In the genomic region with DNA sequence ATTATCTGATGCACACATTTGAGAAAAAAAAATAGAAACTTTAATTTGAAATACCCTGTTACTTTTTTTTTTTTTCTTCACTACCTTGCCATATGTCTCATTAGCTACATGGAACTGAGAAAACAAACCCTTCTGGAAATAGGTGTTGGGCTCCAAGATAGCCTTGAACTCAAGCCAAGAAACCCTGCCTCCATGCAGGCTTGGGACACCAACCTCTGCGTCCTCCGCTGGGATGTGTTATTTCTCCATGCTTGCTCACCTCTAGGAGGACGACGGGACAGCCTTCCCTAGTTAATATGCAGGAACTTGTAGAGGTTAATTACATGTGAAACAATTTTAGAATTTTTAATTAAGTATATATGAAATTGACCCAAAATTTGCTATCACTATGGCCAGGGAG, we compare ENCODE assay signal across 16 mouse cellular contexts.
"Had no signal": no experiment of that assay in that cellular context is flagged by ENCODE, and none has a peak within 500 bp of the region (broad histone marks: within the 10 kb centered on the region; RNA-seq: fewer than 3 reads in every experiment).

No protein-coding gene starts in this region.

- ATAC-seq: midbrain, embryonic 15.5 days had no signal

- DNase-seq: kidney, postnatal 25 days; layer of hippocampus, adult 9-11 months; liver, embryonic 13.5 days; liver, postnatal 0 days; lung, postnatal 14 days; right cerebral cortex, postnatal 14 days; thymus, adult 2 months; thymus, postnatal 25 days had no signal

- H3K9ac ChIP-seq: liver, embryonic 13.5 days; liver, postnatal 0 days; lung, embryonic 15.5 days; midbrain, embryonic 15.5 days; neural tube, embryonic 12.5 days; stomach, embryonic 15.5 days had no signal

- H3K36me3 ChIP-seq: limb, embryonic 10.5 days; liver, embryonic 13.5 days; lung, embryonic 15.5 days; midbrain, embryonic 15.5 days; neural tube, embryonic 12.5 days; stomach, embryonic 15.5 days had no signal

- H3K4me1 ChIP-seq: limb, embryonic 10.5 days; liver, embryonic 13.5 days; lung, embryonic 15.5 days; midbrain, embryonic 15.5 days; neural tube, embryonic 12.5 days; stomach, embryonic 15.5 days had no signal

- H3K27me3 ChIP-seq: liver, embryonic 13.5 days; lung, embryonic 15.5 days; megakaryocyte, embryonic 14.5 days; midbrain, embryonic 15.5 days; neural tube, embryonic 12.5 days; stomach, embryonic 15.5 days had no signal

- H3K4me2 ChIP-seq: liver, embryonic 13.5 days; lung, embryonic 15.5 days; midbrain, embryonic 11.5 days; midbrain, embryonic 15.5 days; neural tube, embryonic 12.5 days; stomach, embryonic 15.5 days had no signal

- H3K9me3 ChIP-seq: limb, embryonic 10.5 days; liver, embryonic 13.5 days; lung, embryonic 15.5 days; megakaryocyte, embryonic 14.5 days; midbrain, embryonic 15.5 days; neural tube, embryonic 12.5 days; stomach, embryonic 15.5 days had no signal

- H3K27ac ChIP-seq: limb, embryonic 10.5 days; liver, embryonic 13.5 days; lung, embryonic 15.5 days; macrophage; midbrain, embryonic 15.5 days; neural tube, embryonic 12.5 days; stomach, embryonic 15.5 days had no signal

- H3K4me3 ChIP-seq: limb, embryonic 10.5 days; liver, embryonic 13.5 days; lung, embryonic 15.5 days; megakaryocyte, embryonic 14.5 days; midbrain, embryonic 15.5 days; neural tube, embryonic 12.5 days; stomach, embryonic 15.5 days had no signal
